Mouse (Mus musculus) C2C12 (cell line): ENCODE results near the gene Psmb8.

ENCODE experiments used
- CEBPB ChIP-seq: IDR thresholded peaks from one replicate; pipeline ENCODE4 v1.6.1; 2011; ENCODE audit warnings: low read depth, mild to moderate bottlenecking, control low read depth, moderate library complexity
- CTCF ChIP-seq: IDR thresholded peaks from one replicate; pipeline ENCODE4 v1.5.1; 2011; ENCODE audit not compliant: control insufficient read depth, insufficient read depth, insufficient read length
- FOSL1 ChIP-seq: IDR thresholded peaks from one replicate; pipeline ENCODE4 v1.8.0; 2011; ENCODE audit warnings: mild to moderate bottlenecking, low read length; ENCODE audit not compliant: poor library complexity, insufficient read depth, severe bottlenecking
- MAX ChIP-seq: IDR thresholded peaks from one replicate; pipeline ENCODE4 v1.6.1; 2011; ENCODE audit warnings: mild to moderate bottlenecking, control low read depth
- MYOD1 ChIP-seq: IDR thresholded peaks from one replicate; pipeline ENCODE4 v1.6.1; 2011; ENCODE audit warnings: low read depth; ENCODE audit not compliant: control insufficient read depth, insufficient read length
- MYOG ChIP-seq: IDR thresholded peaks from one replicate; pipeline ENCODE4 v1.6.1; 2011; ENCODE audit not compliant: control insufficient read depth, insufficient read length; ENCODE audit errors: extremely low read depth
- USF1 ChIP-seq: IDR thresholded peaks from one replicate; pipeline ENCODE4 v1.6.1; 2011; ENCODE audit warnings: low read depth, mild to moderate bottlenecking, control low read depth, moderate library complexity

DNA sequence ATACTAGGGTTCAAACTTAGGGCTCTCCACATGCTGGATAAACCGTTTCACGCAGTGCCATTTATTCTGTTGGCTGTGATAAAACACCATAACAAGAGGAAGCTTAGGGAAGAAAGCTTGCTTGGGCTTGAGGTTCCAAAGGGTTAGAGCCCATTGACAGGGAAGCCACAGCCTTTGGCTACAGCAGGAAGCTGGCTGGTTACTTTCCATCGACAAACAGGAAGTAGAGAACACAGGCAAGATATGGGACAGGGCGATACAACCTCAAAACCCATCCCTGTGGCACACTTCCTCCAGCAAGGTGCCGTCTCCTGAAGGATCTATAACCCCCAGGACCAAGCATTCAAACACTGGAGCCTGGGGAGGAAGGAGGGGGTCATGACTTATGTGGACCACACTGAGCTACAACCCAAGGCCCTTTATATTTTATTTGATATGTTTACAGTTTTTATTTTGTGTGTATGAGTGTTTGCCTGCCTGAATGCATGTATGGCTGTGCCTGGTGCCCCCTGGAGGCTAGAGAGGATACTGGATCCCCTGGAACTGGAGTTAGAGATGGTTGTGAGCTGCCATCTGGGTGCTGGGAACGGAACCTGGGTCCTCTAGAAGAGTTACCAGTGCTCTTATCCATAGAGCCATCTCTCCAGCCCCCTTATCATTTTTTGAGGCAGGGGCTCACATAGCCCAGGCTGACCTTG, 32.3 kb upstream of the Psmb8 start:
- no peak for TF ChIP-seq CTCF
- TF ChIP-seq USF1, result no peak
- TF ChIP-seq CEBPB, result no peak
- TF ChIP-seq MYOG, result no peak
- TF ChIP-seq MAX, result no peak
- no peak for TF ChIP-seq MYOD1
- no peak for TF ChIP-seq FOSL1
